Mouse (Mus musculus): ENCODE measurements around the gene Trappc2l.

DNA sequence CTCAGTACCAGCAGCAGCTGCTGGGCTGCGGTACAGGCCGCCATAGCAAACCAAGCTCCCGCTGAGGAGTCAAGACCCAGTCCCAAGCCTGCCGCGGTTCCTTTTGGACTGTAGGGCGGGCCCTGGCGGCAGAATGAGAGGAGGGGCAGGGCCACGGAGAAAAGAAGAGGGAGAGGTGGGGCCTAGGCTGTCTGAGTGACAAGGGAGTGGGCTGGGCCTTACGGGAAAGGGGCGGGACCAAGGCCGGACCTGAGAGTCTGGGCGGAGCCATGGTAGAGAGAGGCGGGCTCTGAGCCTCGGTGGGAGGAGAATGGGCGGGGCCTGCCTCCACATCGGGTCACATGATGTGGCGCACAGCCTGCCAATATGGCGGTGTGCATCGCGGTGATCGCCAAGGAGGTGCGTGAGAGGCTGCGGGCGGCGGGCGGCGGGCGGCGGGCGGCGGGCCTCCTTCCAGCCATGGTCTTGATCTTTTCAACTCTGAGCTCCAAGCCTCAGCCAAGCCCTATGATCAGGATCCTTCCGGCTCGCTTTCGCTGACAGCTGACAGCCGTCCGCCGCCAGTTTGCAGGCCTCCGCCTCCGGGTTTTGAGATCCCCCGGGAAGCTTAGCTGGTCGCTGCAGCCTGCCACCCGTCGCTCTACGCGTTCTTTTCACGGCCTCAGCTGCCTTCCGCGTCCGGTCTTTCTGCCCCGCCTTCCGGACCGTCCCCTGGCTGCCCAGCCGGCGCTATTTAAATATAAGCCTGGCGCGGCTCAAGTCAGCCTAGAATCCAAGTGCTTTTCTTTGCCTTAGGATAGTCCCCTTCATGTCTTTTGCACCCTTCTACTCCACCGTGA lies at the start of gene Trappc2l, which contains the start of gene Galns:
- TF ChIP-seq CTCF (IDR thresholded peaks at IDR 0.05; ENCODE audit: low read depth), result peak; percentile 79
- no peak for TF ChIP-seq EP300 (optimal IDR thresholded peaks at IDR 0.05)

Measured in stomach, postnatal 0 days (tissue).